Mouse (Mus musculus) induced T-regulatory cell, adult 2 months (primary cell): ENCODE measurements around the gene Hipk3.

Experiments
- DNase-seq: peaks from one replicate; pipeline ENCODE4 v3.0.0-alpha.2; 2012; ENCODE audit warnings: low read depth

Hipk3 gene

GRCm38 (mm10) chr2:104493951-104494800 is at the start of gene Hipk3:
Gene Hipk3 (minus strand): TSS chr2:104494446.
- DNase-seq: peak; percentile 84

GRCm38 (mm10) chr2:104540286-104540685 is 46.0 kb upstream of the Hipk3 start:
- no peak for DNase-seq

- DNase-seq: no peak
Measured at GRCm38 (mm10) chr2:104534751-104535150, 40.5 kb upstream of the Hipk3 start.

- no peak for DNase-seq
Measured at GRCm38 (mm10) chr2:104532548-104532947, 38.3 kb upstream of the Hipk3 start.

- DNase-seq: peak; percentile 46
Measured at GRCm38 (mm10) chr2:104526559-104526958, 32.3 kb upstream of the Hipk3 start.

- DNase-seq: peak; percentile 62
Measured at GRCm38 (mm10) chr2:104525506-104525905, 31.3 kb upstream of the Hipk3 start.

- DNase-seq: no peak
Measured at GRCm38 (mm10) chr2:104511622-104512021, 17.4 kb upstream of the Hipk3 start.

- DNase-seq: no peak
Measured at GRCm38 (mm10) chr2:104502388-104502787, 8.1 kb upstream of the Hipk3 start.

GRCm38 (mm10) chr2:104501091-104501490 is 6.8 kb upstream of the Hipk3 start:
- no peak for DNase-seq

GRCm38 (mm10) chr2:104497771-104498170 is 3.5 kb upstream of the Hipk3 start:
- DNase-seq: no peak

- no peak for DNase-seq
Measured at GRCm38 (mm10) chr2:104497231-104497630, 3.0 kb upstream of the Hipk3 start.

GRCm38 (mm10) chr2:104496206-104496605 is 2.0 kb upstream of the Hipk3 start:
- DNase-seq: no peak

GRCm38 (mm10) chr2:104494801-104495185 is 547 bp upstream of the Hipk3 start:
- no peak for DNase-seq

- DNase-seq: peak; percentile 86
Measured at GRCm38 (mm10) chr2:104493021-104493950, 960 bp downstream of the Hipk3 start.

GRCm38 (mm10) chr2:104491221-104491795 is 2.9 kb downstream of the Hipk3 start:
- no peak for DNase-seq

GRCm38 (mm10) chr2:104490761-104491160 is 3.5 kb downstream of the Hipk3 start:
- DNase-seq: no peak

GRCm38 (mm10) chr2:104489851-104490250 is 4.4 kb downstream of the Hipk3 start:
- DNase-seq: no peak

GRCm38 (mm10) chr2:104484438-104484837 is 9.8 kb downstream of the Hipk3 start:
- DNase-seq: no peak

- DNase-seq: no peak
Measured at GRCm38 (mm10) chr2:104482156-104482555, 12.1 kb downstream of the Hipk3 start.

- no peak for DNase-seq
Measured at GRCm38 (mm10) chr2:104479054-104479453, 15.2 kb downstream of the Hipk3 start.

GRCm38 (mm10) chr2:104477398-104478015 is 16.7 kb downstream of the Hipk3 start:
- no peak for DNase-seq

GRCm38 (mm10) chr2:104472056-104472455 is 22.2 kb downstream of the Hipk3 start:
- no peak for DNase-seq
